Mouse (Mus musculus): ENCODE results near the gene Dnah3.

DNA sequence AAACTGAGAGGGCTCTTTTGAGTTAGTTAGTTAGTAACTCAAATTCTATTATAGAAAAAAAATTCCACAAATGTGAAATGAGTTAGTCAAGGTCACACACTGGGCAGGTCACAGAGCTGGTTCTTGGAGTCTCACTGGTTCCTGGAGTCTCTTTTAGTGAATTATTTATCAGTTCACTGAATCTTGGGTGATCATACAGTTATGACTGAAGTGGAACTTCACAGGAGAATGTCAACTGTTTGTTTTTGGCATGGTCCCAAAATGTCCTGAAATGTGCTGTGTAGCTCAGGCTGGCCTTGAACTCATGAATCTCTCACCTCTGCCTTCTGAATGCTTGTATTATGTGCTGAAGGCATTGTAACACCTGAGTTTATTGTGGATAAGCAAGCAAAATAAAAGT is 137.7 kb downstream of the Dnah3 start:
- TF ChIP-seq CTCF (IDR thresholded peaks at IDR 0.05; ENCODE audit: extremely low read depth, insufficient read depth, low read length): no peak
- no peak for TF ChIP-seq POLR2A (IDR thresholded peaks at IDR 0.05; ENCODE audit: extremely low read depth, insufficient read depth, low read length)

All from cortical plate, adult 2 months (tissue).